Mouse (Mus musculus): ENCODE measurements around the gene Olfr716.

GRCm38 (mm10) chr7:107092920-107093319 is 45.2 kb upstream of the Olfr716 start, which contains the start of gene Olfr17:
- no peak for TF ChIP-seq CTCF (IDR thresholded peaks at IDR 0.05; ENCODE audit: low read depth)
- no peak for TF ChIP-seq EP300 (optimal IDR thresholded peaks at IDR 0.05)
